Mouse (Mus musculus) right cerebral cortex, postnatal 14 days (tissue): ENCODE measurements around the gene Cul9.
A peak's percentile ranks its signal among the peaks of the same experiment; 100 is the strongest.
"Not testable (repeated sequence)": the region's sequence is repeated elsewhere in the genome, so short reads cannot be mapped to it uniquely, and the experiment has no call there.

ENCODE experiments used
- DNase-seq: peaks from one replicate; pipeline ENCODE4 v3.0.0; 2022

The Cul9 gene

GRCm38 (mm10) chr17:46497956-46498355 is 48.2 kb downstream of the Cul9 start:
- no peak for DNase-seq

- peak; percentile 77 for DNase-seq
These were observed 49.4 kb downstream of the Cul9 start, which contains the start of gene Dnph1 for GRCm38 (mm10) chr17:46496623-46497434. TSS of gene Dnph1 (plus strand) at chr17:46496711.

DNA sequence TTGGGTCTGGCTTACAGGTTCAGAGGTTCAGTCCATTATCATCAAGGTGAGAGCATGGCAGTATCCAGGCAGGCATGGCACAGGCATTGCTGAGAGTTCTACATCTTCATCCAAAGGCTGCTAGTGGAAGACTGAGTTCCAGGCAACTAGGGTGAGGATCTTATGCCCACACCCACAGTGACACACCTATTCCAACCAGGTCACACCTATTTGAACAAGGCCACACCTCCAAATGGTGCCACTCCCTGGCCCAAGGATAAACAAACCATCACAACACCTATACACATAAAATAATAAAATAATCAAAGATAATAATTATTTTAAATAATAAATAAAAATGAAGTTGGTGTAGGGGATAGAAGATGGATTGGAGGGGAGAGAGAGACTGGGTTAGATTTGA is 50.1 kb downstream of the Cul9 start:
- DNase-seq = not testable (repeated sequence)

DNA sequence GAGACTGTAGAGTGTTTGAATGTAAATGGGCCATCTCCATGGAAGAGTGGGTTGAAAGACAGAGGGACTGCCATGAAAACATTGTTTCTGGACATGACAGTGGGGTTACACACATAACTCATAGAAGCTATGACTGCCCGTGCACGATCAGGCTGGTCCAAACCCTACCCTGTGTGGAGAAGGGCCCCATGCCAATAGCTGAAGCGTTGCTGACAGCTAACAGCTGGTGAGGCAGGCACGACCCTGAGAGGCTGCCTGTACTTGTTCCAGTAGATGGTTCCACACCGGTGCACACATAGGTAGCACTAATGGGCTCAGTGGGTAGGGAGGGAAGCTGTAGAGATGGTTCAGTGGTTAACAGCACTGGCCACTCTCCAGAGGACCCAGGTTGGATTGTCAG is 50.7 kb downstream of the Cul9 start:
- no peak for DNase-seq

DNA sequence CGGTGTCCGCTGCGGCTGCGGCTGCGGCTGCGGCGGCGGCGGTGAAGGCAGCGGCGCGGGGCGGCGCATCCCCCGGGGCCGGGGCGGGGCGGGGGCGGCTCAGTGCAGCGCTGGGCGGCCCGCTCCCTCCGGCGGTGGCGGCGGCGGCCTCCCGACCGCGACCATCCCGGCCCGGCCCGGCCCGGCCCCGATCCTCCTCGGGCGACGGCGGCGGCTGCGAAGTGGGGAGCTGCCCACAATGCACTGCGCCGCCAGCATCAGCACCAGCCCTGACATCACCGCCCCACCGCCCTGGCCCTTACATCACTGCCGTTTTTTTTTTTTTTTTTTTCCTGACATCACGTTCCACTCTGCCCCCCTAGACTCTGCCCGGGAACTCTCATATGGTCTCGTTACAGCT is 58.8 kb downstream of the Cul9 start, which contains the start of gene Ttbk1:
TSS of gene Ttbk1 (minus strand) at position 245 of the 400 bp plus-strand sequence.
- peak; percentile 78 for DNase-seq

DNA sequence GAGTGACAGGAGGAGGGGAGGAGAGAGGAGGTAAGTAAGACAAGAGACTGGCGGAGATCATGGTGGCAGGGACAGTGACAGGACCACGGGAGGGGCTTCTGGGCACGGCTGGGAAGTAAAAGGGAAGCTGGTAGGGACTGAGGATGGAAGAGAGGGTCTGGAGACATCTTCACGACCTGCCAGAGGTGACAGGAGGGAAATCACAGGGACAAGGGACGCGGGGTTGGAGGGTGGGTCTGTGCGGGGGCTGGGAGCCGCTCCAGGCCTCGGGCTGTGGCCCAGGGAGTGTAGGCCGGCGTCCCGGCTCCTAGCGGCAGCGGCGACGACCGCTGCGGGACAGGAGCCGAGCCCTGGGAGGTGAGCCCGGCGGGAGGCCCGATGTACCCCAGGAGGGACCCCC is 59.2 kb downstream of the Cul9 start:
- no peak for DNase-seq

GRCm38 (mm10) chr17:46484461-46484875 is 61.7 kb downstream of the Cul9 start:
- DNase-seq = no peak

GRCm38 (mm10) chr17:46484021-46484431 is 62.2 kb downstream of the Cul9 start:
- DNase-seq = no peak

DNA sequence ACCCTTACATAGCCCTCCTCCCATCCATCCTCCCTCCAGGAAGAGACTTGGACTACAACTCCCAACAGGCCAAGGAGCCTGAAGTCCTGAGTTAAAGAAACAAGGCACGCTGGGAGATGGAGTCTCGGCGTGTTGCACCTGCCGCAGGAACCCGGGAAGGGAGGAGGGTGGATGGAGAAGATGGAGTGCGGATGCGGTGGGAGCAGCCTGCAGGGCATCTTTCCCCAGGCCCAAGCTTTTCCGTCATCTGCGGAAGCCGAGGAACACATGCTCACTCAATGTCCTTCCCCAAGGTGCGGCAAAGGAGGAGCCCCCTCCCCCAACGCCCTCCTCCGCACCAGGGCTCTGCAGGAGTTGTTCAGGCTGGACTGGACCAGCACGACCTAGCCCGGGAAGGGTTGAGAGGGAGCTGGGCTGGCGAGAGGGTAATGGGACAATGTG is 62.6 kb downstream of the Cul9 start:
- peak; percentile 58 for DNase-seq

DNA sequence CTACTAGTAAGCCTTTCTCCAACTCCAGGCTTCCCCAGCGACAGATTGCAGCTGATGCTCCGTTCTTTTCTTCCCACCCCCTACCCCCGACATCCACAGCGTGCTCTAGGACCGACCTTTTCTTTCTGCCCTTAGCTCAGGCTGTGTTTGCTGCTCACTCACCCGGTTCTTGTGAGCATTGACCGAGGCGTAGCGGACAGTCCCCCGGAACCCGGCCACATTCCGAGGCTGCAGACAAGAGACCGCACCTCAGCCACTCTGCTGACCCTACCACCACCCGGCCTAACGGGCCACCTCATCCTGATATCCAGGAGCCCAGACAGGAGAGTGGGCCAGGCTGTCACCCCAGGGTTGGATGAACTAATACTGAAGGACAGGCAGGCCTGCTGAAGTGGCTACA is 68.9 kb downstream of the Cul9 start:
- no peak for DNase-seq

DNA sequence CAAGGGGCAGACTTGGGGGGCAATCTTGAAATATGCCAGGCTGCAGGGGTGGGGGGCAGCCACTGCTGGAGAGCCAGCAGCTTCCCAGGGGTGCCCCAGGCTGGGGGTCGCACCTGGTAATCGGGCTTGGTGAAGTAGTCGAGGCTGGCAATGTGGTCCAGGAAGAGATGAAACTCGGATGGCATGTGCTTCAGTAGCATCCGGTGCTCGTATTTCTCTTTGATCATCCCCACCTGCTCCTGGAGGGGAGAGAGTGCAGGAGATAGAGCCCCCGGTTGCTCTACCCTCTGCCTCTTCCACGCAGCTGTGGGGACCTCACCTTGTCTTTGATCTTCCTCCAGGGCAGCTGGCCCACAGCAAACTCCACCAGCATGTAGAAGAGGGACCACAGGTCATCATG is 69.6 kb downstream of the Cul9 start:
- DNase-seq = no peak

DNA sequence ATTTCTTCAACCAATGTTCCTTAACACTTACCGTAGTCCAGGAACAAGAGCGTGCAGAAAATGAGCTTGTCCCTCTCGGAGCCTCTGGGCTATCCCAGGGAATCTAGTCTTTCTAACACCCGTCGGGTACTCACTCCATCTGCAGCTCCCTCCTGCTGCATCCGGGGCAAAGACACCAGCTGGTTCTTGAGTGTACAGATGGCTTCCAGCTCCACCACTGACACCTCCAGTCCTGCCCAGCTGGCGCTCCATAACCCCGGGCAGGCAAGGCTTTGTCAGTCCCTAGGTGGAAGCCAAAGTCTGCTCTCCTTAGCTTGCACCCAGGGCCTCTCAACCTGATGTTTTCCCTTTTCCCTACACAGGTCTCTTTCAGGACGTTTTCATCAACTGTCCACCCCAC is 78.4 kb downstream of the Cul9 start:
- DNase-seq = no peak

- no peak for DNase-seq
These were observed 84.0 kb downstream of the Cul9 start for GRCm38 (mm10) chr17:46462226-46462625.

DNA sequence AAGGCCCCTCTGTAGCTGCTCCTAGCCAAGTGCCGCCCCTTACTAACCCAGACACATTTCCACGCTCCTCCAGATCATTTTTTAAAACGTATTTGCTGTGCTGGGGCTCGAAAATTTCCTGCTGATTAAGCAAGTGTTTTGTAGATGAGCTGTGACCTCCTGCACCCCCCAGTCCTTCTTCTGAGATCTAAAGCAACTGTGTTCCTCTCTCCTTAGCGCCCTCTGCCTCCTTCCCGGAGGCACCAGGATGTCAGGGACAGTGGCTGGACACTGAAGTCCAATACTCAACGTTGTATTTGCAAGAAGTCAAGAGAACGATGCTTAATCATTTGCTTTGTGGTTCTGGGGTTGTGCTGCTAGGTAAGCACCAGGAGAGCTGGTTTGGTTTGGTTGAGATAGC is 84.8 kb downstream of the Cul9 start:
- no peak for DNase-seq

- no peak for DNase-seq
These were observed 85.5 kb downstream of the Cul9 start for GRCm38 (mm10) chr17:46460673-46461072.

DNA sequence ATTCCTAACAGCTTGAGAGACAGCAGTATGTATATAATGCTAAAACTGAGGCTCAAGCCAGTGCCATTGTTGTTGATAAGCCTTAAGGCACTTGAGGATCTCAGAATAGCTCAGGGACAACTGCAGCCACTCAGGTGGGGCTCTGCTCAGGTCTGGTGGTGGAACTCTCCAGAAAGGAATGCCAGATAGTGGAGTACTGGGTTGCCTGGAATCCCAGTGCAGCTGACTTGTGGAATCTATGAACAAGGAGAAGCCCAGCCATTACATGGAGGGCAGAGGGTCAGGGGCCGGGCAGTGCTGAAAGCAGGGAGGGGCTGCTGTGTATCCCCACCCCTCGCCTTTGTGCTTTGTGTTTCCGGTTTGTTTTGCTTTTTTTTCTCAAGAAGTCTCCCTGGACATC is 87.7 kb downstream of the Cul9 start:
- no peak for DNase-seq

DNA sequence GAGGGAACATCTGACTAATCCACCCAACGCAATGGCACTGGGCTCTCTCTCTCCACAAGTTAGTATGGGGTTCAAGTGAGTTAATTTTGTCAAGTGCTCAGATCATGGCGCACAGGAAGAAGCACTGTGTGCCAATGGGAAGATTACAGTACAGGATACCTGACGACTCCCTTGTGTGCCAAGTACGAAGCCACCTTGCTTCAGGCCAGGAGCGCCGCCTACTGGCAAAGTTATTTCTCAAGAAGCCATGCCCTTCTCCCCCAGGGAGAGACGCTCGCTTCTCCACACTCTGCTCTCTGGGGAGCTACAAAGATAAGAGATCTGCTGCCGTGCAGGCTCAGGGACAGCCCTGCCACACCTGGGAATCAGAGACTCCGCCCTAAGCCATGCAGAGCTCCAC is 88.4 kb downstream of the Cul9 start:
- DNase-seq = peak; percentile 54

GRCm38 (mm10) chr17:46455110-46455691 is 91.0 kb downstream of the Cul9 start:
- DNase-seq = no peak

DNA sequence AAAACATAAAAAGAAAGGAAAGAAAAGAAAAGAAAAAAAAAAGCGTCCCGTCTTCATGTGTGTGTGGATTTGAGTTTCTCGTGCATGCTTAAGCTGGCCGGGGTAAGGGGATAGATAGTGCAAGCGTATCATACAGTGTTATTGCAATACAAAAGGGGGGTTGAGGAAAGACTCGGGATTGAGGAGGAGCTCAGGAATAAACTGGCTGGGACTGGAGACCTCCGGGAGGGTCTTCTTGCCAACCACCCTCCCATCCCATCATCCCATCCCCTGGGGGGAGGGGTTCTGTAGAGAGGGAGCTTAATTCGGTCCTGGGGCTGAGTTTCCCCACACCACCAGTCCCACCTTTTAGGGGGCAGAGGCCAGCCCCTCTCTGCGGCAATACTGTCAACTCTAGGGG is 91.6 kb downstream of the Cul9 start:
- DNase-seq = no peak

- no peak for DNase-seq
These were observed 92.2 kb downstream of the Cul9 start for GRCm38 (mm10) chr17:46453970-46454411.

DNA sequence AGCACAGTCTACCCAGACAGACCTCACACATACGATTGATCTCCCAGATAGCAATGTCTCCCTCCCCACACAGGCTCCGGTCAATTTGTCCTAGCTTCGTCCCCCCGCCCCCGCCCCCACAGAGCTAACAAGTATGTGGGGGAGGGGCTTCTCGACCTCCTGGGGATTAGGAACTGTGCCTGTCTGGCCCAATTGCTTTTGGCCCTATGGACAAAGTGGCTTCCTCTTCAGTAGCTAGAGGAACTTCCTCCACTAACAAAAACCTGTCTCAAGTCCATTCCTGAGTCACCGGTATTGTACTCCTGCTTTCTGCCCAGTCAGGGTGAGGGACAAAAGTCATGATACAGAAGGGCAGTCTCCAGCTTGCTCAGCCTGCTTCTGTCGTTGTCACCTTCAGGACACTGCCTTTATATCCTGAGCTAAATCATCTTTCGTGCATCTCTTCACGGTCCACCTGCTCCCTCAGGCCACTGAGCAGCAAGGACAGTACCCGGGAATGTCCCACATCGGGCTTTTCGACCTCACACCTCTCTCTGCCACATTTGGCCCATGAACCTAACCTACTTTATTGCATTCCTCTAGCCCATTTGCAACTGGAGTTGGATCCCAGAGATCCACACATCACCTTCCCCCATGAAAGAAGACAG is 92.8 kb downstream of the Cul9 start:
- no peak for DNase-seq

- no peak for DNase-seq
These were observed 93.5 kb downstream of the Cul9 start for GRCm38 (mm10) chr17:46452683-46453082.
